Mouse (Mus musculus) stomach, embryonic 16.5 days (tissue): Measurements from ENCODE around the gene Marveld3. TPM values are rescaled to one million over a fixed set of nuclear protein-coding genes. Genes with fewer than 3 reads are reported as not detected.

Experiments
- ATAC-seq: fragments of 200-750 bp; cut with Nextera tagmentation; 2 replicates; pipeline ENCODE4 v1.8.0; 2017; ENCODE audit warnings: moderate number of reproducible peaks, moderate TSS enrichment; ENCODE audit not compliant: insufficient read depth, low FRiP score
- H3K27ac ChIP-seq: fragments of 300-500 bp; sonication (generic); 2 replicates; pipeline ENCODE4 v1.5.1; 2014; ENCODE audit warnings: low read length
- H3K27me3 ChIP-seq: fragments of 300-500 bp; sonication (generic); 2 replicates; pipeline ENCODE4 v1.6.1; 2014; ENCODE audit warnings: low read length, control low read depth, mixed read lengths; ENCODE audit not compliant: control insufficient read depth, insufficient read depth
- H3K36me3 ChIP-seq: fragments of 300-500 bp; sonication (generic); 2 replicates; pipeline ENCODE4 v1.6.1; 2014; ENCODE audit warnings: low read length; ENCODE audit not compliant: control insufficient read depth, insufficient read depth
- H3K4me1 ChIP-seq: fragments of 300-500 bp; sonication (generic); 2 replicates; pipeline ENCODE4 v1.6.1; 2014; ENCODE audit warnings: low read length, control low read depth, mixed read lengths; ENCODE audit not compliant: control insufficient read depth, insufficient read depth
- H3K4me2 ChIP-seq: fragments of 300-500 bp; sonication (generic); 2 replicates; pipeline ENCODE4 v1.6.1; 2014; ENCODE audit warnings: low read depth, low read length, mixed read lengths
- H3K4me3 ChIP-seq: fragments of 300-500 bp; sonication (generic); replicated peaks from 2 replicates; pipeline ENCODE4 v1.5.1; 2014; ENCODE audit warnings: mild to moderate bottlenecking, low read length
- H3K9ac ChIP-seq: fragments of 300-500 bp; sonication (generic); 2 replicates; pipeline ENCODE4 v1.6.1; 2014; ENCODE audit warnings: low read length
- H3K9me3 ChIP-seq: fragments of 300-500 bp; sonication (generic); replicated peaks from 2 replicates; pipeline ENCODE4 v1.6.1; 2016; ENCODE audit warnings: low read length, control low read depth; ENCODE audit not compliant: control insufficient read depth
- WGBS: fragments of 180-500 bp; shearing (Covaris S2); extraction: QIAGEN DNeasy Blood & Tissue Kit; methylation state at CpG from one replicate; pipeline ENCODE4 v1.1.7; 2014; 5-methylcytosine and 5-hydroxymethylcytosine counted together
- polyA plus RNA-seq: library from polyadenylated mRNA; unstranded; fragments of >200 nt; fragmentation: Nextera tagmentation; extraction: Ambion mirVana; gene quantifications from 2 replicates; pipeline ENCODE4 v1.2.1, GENCODE M21; 2015

The Marveld3 gene
- polyA plus RNA-seq, 1 experiment from 2014 or later = 7.1 TPM

DNA sequence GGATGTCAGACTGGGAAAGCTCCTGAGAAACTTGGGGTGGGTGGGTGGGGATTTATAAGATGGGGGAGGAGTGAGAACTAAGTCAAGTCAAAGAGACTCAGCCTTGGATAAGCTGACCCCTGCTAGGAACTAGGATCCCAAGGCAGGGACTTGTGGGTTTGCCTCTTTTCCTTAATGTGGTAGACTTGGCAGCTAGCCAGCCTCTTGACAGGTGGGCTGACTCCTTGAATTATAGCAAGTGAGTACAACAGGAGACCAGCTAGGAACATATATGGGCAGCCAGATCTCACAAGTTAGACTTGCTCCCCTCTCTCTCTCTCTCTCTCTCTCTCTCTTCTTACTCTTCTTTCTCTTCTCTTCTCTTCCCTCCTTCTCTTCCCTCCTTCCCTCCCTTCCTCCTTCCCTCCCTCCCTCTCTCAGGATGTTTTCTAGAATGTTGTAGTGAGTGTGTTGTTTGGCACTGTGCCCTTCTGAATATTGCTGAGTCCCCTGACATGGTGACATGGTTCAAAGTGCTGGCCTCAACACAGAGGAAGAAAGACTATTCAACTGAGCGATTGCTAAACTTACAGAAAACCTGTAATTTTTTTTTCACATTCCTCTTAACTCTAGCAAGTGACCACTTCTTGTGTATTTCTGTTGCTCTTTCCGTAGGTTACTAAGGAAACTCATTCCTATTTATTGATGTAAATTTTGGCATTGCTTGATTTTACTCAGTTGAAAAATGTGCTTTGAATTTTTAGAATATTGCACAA, 20.2 kb downstream of the Marveld3 start:
- no peak overlapping the region for H3K4me3 ChIP-seq
- WGBS = 64% methylated on average over 2 of the region's 2 CpGs
- no peaks in the 10 kb centered on the region for H3K27me3 ChIP-seq
- ATAC-seq = no peak
- H3K4me2 ChIP-seq = no peak overlapping the region
- H3K27ac ChIP-seq = no peak overlapping the region
- peaks cover 5% of the 10 kb centered on the region; the same call in 1 of the 2 replicates for H3K4me1 ChIP-seq
- no peak overlapping the region for H3K9ac ChIP-seq
- H3K9me3 ChIP-seq = no peaks in the 10 kb centered on the region
- H3K36me3 ChIP-seq = peaks cover 11% of the 10 kb centered on the region

GRCm38 (mm10) chr8:109920406-109921390, 41.3 kb downstream of the Marveld3 start:
- no peaks in the 10 kb centered on the region for H3K36me3 ChIP-seq
- no peaks in the 10 kb centered on the region for H3K27me3 ChIP-seq
- ATAC-seq = no peak

DNA sequence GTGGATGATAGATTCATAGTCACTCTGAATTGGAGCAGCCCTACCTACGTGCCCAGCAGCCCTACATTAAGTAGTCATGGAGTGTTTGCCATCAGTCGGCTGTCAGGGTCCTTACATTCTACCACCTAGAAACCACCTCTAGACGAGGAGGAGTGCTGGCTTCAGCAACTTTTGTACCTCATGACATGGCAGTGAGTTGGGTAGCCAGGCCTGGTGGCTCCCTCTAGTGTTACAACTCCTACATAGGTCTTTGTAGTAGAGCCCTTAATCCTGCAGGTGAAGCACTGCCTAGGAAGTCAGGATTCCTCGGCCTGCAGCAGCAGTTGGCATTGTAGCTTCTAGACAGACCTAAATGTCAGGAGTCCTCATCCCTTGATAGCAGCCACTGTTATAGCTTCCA, 44.7 kb downstream of the Marveld3 start:
- WGBS = 48% methylated on average over 4 of the region's 4 CpGs
- H3K4me2 ChIP-seq = no peak overlapping the region
- no peaks in the 10 kb centered on the region for H3K4me1 ChIP-seq
- H3K36me3 ChIP-seq = no peaks in the 10 kb centered on the region
- H3K27ac ChIP-seq = no peak overlapping the region
- H3K27me3 ChIP-seq = no peaks in the 10 kb centered on the region
- no peak overlapping the region for H3K9ac ChIP-seq
- ATAC-seq = peak; percentile 37; the same call in 1 of the 2 replicates
- no peak overlapping the region for H3K4me3 ChIP-seq
- no peaks in the 10 kb centered on the region for H3K9me3 ChIP-seq

More at GRCm38 (mm10) chr8:109920406-109921390, 41.3 kb downstream of the Marveld3 start:
- H3K4me2 ChIP-seq = no peak overlapping the region
- 75% methylated on average over 8 of the region's 8 CpGs for WGBS
- no peaks in the 10 kb centered on the region for H3K4me1 ChIP-seq
- H3K9ac ChIP-seq = no peak overlapping the region
- no peak overlapping the region for H3K4me3 ChIP-seq
- no peak overlapping the region for H3K27ac ChIP-seq
- H3K9me3 ChIP-seq = no peaks in the 10 kb centered on the region

DNA sequence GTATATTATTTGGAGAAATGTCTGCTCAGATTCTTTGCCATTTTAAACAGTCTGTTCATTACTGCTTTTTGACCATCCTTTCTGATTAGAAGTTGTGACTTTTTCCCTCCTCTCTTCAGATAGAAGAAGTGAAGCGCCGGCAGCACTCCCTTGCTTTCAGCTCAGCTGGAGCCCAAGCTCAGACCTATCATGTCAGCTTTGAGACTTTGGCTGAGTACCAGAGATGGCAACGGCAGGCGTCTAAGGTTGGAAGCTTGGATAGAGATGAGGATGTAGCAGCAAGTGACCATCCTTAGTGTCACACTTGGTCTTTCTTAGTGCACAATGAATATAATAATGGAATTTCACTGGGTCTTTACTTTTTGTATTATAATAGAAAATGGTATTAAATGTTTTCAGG, 54.6 kb downstream of the Marveld3 start:
- Histone ChIP-seq H3K9ac (no peak overlapping the region), H3K27ac (no peak overlapping the region), H3K36me3 (peaks cover 11% of the 10 kb centered on the region; the same call in 1 of the 2 replicates), H3K4me3 (no peak overlapping the region), H3K9me3 (no peaks in the 10 kb centered on the region), H3K4me1 (no peaks in the 10 kb centered on the region), H3K27me3 (no peaks in the 10 kb centered on the region), H3K4me2 (no peak overlapping the region)
- no peak for ATAC-seq
- WGBS = 93% methylated on average over 4 of the region's 4 CpGs

GRCm38 (mm10) chr8:109906907-109907306, 55.1 kb downstream of the Marveld3 start:
- Histone ChIP-seq H3K9me3 (no peaks in the 10 kb centered on the region), H3K27me3 (no peaks in the 10 kb centered on the region), H3K36me3 (peaks cover 11% of the 10 kb centered on the region; the same call in 1 of the 2 replicates), H3K4me3 (no peak overlapping the region), H3K27ac (no peak overlapping the region), H3K4me2 (no peak overlapping the region), H3K4me1 (no peaks in the 10 kb centered on the region), H3K9ac (no peak overlapping the region)
- 95% methylated on average over 3 of the region's 3 CpGs for WGBS
- ATAC-seq = no peak

GRCm38 (mm10) chr8:109904928-109905668, 56.9 kb downstream of the Marveld3 start:
- no peak for ATAC-seq
- Histone ChIP-seq H3K27me3 (no peaks in the 10 kb centered on the region), H3K4me2 (no peak overlapping the region), H3K4me1 (no peaks in the 10 kb centered on the region), H3K27ac (no peak overlapping the region), H3K36me3 (peaks cover 11% of the 10 kb centered on the region; the same call in 1 of the 2 replicates), H3K9me3 (no peaks in the 10 kb centered on the region), H3K9ac (no peak overlapping the region), H3K4me3 (no peak overlapping the region)
- 91% methylated on average over 1 of the region's 1 CpGs for WGBS

DNA sequence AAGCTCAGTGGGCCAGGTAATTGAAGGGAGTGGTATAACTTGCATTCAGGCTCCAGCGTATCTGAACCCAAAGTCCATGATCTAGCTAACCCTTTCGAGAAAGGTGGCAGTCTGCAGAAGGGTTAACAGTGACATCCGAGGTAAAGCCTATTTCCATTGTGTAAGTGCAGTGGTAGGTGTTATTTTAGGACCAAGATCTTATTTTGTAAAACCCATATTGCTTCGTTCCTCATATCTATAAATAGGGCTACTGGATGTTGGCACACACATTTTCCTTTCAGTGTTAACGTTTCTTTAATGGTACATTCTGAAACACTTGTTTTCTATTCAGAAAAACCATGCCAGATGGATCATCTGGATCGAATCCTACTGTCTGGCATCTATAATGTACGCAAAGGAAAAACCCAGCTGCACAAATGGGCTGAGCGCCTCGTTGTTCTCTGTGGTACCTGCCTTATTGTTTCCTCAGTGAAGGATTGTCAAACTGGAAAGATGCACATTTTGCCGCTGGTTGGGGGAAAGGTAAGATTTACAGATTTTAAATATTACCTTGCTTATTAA, 58.0 kb downstream of the Marveld3 start:
- H3K4me2 ChIP-seq = no peak overlapping the region
- H3K27me3 ChIP-seq = no peaks in the 10 kb centered on the region
- H3K9ac ChIP-seq = 0 out of 2 replicates have a peak overlapping the region, but pooled peaks have one; percentile 2
- ATAC-seq = no peak
- H3K9me3 ChIP-seq = no peaks in the 10 kb centered on the region
- WGBS = 70% methylated on average over 10 of the region's 10 CpGs
- no peak overlapping the region for H3K27ac ChIP-seq
- H3K36me3 ChIP-seq = 0 out of 2 replicates have a peak, but pooled peaks cover 5% of the 10 kb centered on the region
- no peaks in the 10 kb centered on the region for H3K4me1 ChIP-seq
- H3K4me3 ChIP-seq = no peak overlapping the region

- Histone ChIP-seq H3K9me3 (no peaks in the 10 kb centered on the region), H3K4me3 (no peak overlapping the region), H3K4me1 (no peaks in the 10 kb centered on the region), H3K27me3 (no peaks in the 10 kb centered on the region), H3K36me3 (no peaks in the 10 kb centered on the region), H3K9ac (no peak overlapping the region), H3K27ac (no peak overlapping the region), H3K4me2 (no peak overlapping the region)
- ATAC-seq = no peak
These were observed 59.6 kb downstream of the Marveld3 start for GRCm38 (mm10) chr8:109902379-109902778.
